Mouse (Mus musculus) E14TG2a.4 (cell line): ENCODE measurements around the gene Zfp84.

Experiments used
- CTCF ChIP-seq: conservative IDR thresholded peaks from 2 replicates; pipeline ENCODE4 v1.5.1; 2014; ENCODE audit warnings: low read length
- NANOG ChIP-seq: IDR thresholded peaks from 2 replicates; pipeline ENCODE4 v1.6.1; 2014; ENCODE audit warnings: borderline replicate concordance, low read length, mixed read lengths
- POU5F1 ChIP-seq: IDR thresholded peaks from 2 replicates; pipeline ENCODE4 v1.6.1; 2014; ENCODE audit warnings: low read length, borderline replicate concordance

- TF ChIP-seq CTCF, result no peak
- no peak for TF ChIP-seq POU5F1
- no peak for TF ChIP-seq NANOG
Observed at GRCm38 (mm10) chr7:29776568-29776967, 8.2 kb downstream of the Zfp84 start.
